Mouse (Mus musculus): Measurements from ENCODE around the gene Ppm1g. TPM values are rescaled to one million over a fixed set of nuclear protein-coding genes. Genes with fewer than 3 reads are reported as not detected.

Ppm1g gene
- total and polyA plus RNA-seq, 3 experiments = 96.9 to 366 (median 182) TPM

DNA sequence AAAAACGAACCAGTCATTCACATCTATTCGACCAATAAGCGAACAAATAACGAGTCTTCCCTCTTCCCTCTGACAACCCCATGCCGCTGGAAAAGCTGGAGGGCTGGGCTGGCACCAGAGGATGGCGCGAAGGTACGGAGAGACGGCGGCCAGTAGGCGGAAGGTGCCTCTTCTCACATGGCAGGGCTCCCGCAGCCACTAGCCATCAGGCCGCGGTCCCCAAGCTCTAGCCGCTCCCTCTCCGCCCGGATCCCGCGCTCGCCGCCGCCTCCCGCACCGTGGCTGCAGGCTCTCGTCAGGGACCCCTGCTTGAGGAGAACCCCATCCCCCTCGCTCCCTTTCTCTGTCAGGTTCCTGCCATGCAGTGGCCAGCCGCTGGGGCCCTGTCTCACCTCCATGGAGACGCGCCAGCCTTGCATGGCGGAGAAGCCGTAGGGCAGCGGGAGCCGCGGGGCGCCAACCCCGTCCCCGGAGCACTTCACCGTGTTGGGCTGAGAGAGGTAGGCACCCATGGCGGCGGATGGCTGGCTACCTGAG lies 508 bp downstream of the Ppm1g start:
- Histone ChIP-seq H3K9me3 (replicated peaks; ENCODE audit: low read length) (no peaks in the 10 kb centered on the region), H3K4me2 (ENCODE audit: insufficient read depth, low read depth, poor library complexity, severe bottlenecking) (0 out of 2 replicates have a peak overlapping the region, but pooled peaks have one; percentile 40), H3K27me3 (replicated peaks) (no peaks in the 10 kb centered on the region), H3K4me1 (ENCODE audit: control insufficient read depth in 1 of 2, insufficient read depth in 2 of 2) (peaks cover 0 to 25% of the 10 kb centered on the region in 2 experiments; a peak in 2 of 4 replicates), H3K36me3 (replicated peaks in 1 of 2; ENCODE audit: control insufficient read depth in 1 of 2, insufficient read depth in 1 of 2, low read length in 1 of 2) (peaks cover 0 to 11% of the 10 kb centered on the region in 2 experiments), H3K4me3 (replicated peaks in 1 of 3; ENCODE audit: low read depth in 2 of 3, low read length in 2 of 3, poor library complexity in 1 of 3) (peak overlapping the region; percentile 57 to 93 (median 84)), H3K79me2 (replicated peaks; ENCODE audit: control insufficient read depth, extremely low read depth, insufficient read depth, poor library complexity, severe bottlenecking) (peaks cover 49% of the 10 kb centered on the region), H3K9ac (ENCODE audit: insufficient read depth, low read depth) (peak overlapping the region; percentile 75), H3K27ac (ENCODE audit: insufficient read depth, low read depth) (peak overlapping the region; percentile 89)
- TF ChIP-seq TCF12 (IDR thresholded peaks at IDR 0.05; ENCODE audit: low read depth, low read length) (peak; percentile 8; the same call in 1 of the 2 replicates), MAZ (IDR thresholded peaks at IDR 0.05; ENCODE audit: low read depth, low read length) (no peak), EP300 (IDR thresholded peaks at IDR 0.05; ENCODE audit: low read length) (no peak), TBP (conservative IDR thresholded peaks at IDR 0.05; ENCODE audit: low read depth, low read length) (no peak), ZKSCAN1 (IDR thresholded peaks at IDR 0.05; ENCODE audit: borderline replicate concordance, low read depth, low read length) (no peak)
- DNase-seq (ENCODE audit: extremely low read depth) = peak; percentile 58
- in situ Hi-C loops (cut with MboI; ENCODE audit: low pct_ligation_motif_present, low pct_unique_long_range_greater_than_20kb, low sequenced_read_pairs) = no loop called here
- dilution Hi-C loops (cut with MboI; ENCODE audit: extremely low pct_ligation_motif_present, extremely low pct_unique_long_range_greater_than_20kb, low sequenced_read_pairs) = no loop called here

- DNase-seq (ENCODE audit: extremely low read depth) = no peak
- Histone ChIP-seq H3K9ac (ENCODE audit: insufficient read depth, low read depth) (peak overlapping the region; percentile 75), H3K9me3 (replicated peaks; ENCODE audit: low read length) (no peaks in the 10 kb centered on the region), H3K4me1 (ENCODE audit: control insufficient read depth in 1 of 2, insufficient read depth in 2 of 2) (peaks cover 0 to 30% of the 10 kb centered on the region in 2 experiments; a peak in 2 of 4 replicates), H3K4me3 (replicated peaks in 1 of 3; ENCODE audit: low read depth in 2 of 3, low read length in 2 of 3, poor library complexity in 1 of 3) (peak overlapping the region; percentile 57 to 93 (median 84)), H3K36me3 (replicated peaks in 1 of 2; ENCODE audit: control insufficient read depth in 1 of 2, insufficient read depth in 1 of 2, low read length in 1 of 2) (peaks cover 0 to 15% of the 10 kb centered on the region in 2 experiments), H3K27ac (ENCODE audit: insufficient read depth, low read depth) (no peak overlapping the region), H3K27me3 (replicated peaks) (no peaks in the 10 kb centered on the region), H3K4me2 (ENCODE audit: insufficient read depth, low read depth, poor library complexity, severe bottlenecking) (peak overlapping the region; percentile 86; the same call in 1 of the 2 replicates), H3K79me2 (replicated peaks; ENCODE audit: control insufficient read depth, extremely low read depth, insufficient read depth, poor library complexity, severe bottlenecking) (peaks cover 54% of the 10 kb centered on the region)
- no peak for TF ChIP-seq CHD2 (IDR thresholded peaks at IDR 0.05; ENCODE audit: low read length)
- no peak for TF ChIP-seq NRF1 (IDR thresholded peaks at IDR 0.05; ENCODE audit: low read depth, low read length)
- no peak for TF ChIP-seq JUN (IDR thresholded peaks at IDR 0.05; ENCODE audit: insufficient read depth, low read depth, low read length)
- TF ChIP-seq ZKSCAN1 (IDR thresholded peaks at IDR 0.05; ENCODE audit: borderline replicate concordance, low read depth, low read length) = no peak
- TF ChIP-seq MAX (IDR thresholded peaks at IDR 0.05; ENCODE audit: low read length) = no peak
- dilution Hi-C loops (cut with MboI; ENCODE audit: extremely low pct_ligation_motif_present, extremely low pct_unique_long_range_greater_than_20kb, low sequenced_read_pairs) (no loop called here), in situ Hi-C loops (cut with MboI; ENCODE audit: low pct_ligation_motif_present, low pct_unique_long_range_greater_than_20kb, low sequenced_read_pairs) (no loop called here)
These were observed 1.0 kb downstream of the Ppm1g start for GRCm38 (mm10) chr5:31219474-31219873.

- peaks cover 58% of the 10 kb centered on the region for H3K79me2 ChIP-seq (replicated peaks; ENCODE audit: control insufficient read depth, extremely low read depth, insufficient read depth, poor library complexity, severe bottlenecking)
- peaks cover 0 to 30% of the 10 kb centered on the region in 2 experiments; a peak in 2 of 4 replicates for H3K4me1 ChIP-seq (ENCODE audit: control insufficient read depth in 1 of 2, insufficient read depth in 2 of 2)
- no peaks in the 10 kb centered on the region for H3K9me3 ChIP-seq (replicated peaks; ENCODE audit: low read length)
- H3K4me2 ChIP-seq (ENCODE audit: insufficient read depth, low read depth, poor library complexity, severe bottlenecking) = peak overlapping the region; percentile 86
- TF ChIP-seq UBTF (IDR thresholded peaks at IDR 0.05; ENCODE audit: low read depth, low read length) = 0 out of 2 replicates have a peak, but pooled peaks have one; percentile 22
- no peak for TF ChIP-seq SMC3 (IDR thresholded peaks at IDR 0.05; ENCODE audit: low read depth, low read length)
- peak in 1 of 2 experiments; percentile 24; a peak in 2 of 4 replicates for TF ChIP-seq CTCF (conservative IDR thresholded peaks at IDR 0.05 in 1 of 2, IDR thresholded peaks at IDR 0.05 in 1 of 2; ENCODE audit: low read depth in 2 of 2, low read length in 2 of 2)
- TF ChIP-seq HCFC1 (IDR thresholded peaks at IDR 0.05; ENCODE audit: low read depth, low read length) = 0 out of 2 replicates have a peak, but pooled peaks have one; percentile 4
- TF ChIP-seq ZNF384 (IDR thresholded peaks at IDR 0.05; ENCODE audit: low read depth, low read length) = peak; percentile 98
- in situ Hi-C loops (cut with MboI; ENCODE audit: low pct_ligation_motif_present, low pct_unique_long_range_greater_than_20kb, low sequenced_read_pairs) (no loop called here), dilution Hi-C loops (cut with MboI; ENCODE audit: extremely low pct_ligation_motif_present, extremely low pct_unique_long_range_greater_than_20kb, low sequenced_read_pairs) (no loop called here)
- no peak overlapping the region for H3K27ac ChIP-seq (ENCODE audit: insufficient read depth, low read depth)
- no peaks in the 10 kb centered on the region for H3K27me3 ChIP-seq (replicated peaks)
- DNase-seq (ENCODE audit: extremely low read depth) = no peak
- peak overlapping the region; percentile 42 to 93 (median 57) for H3K4me3 ChIP-seq (replicated peaks in 1 of 3; ENCODE audit: low read depth in 2 of 3, low read length in 2 of 3, poor library complexity in 1 of 3)
- peaks cover 0 to 19% of the 10 kb centered on the region in 2 experiments for H3K36me3 ChIP-seq (replicated peaks in 1 of 2; ENCODE audit: control insufficient read depth in 1 of 2, insufficient read depth in 1 of 2, low read length in 1 of 2)
- H3K9ac ChIP-seq (ENCODE audit: insufficient read depth, low read depth) = peak overlapping the region; percentile 75; the same call in 1 of the 2 replicates
These were observed 1.4 kb downstream of the Ppm1g start for GRCm38 (mm10) chr5:31219070-31219469.

Data from CH12.LX (cell line).